Mouse (Mus musculus): ENCODE results near the gene Lrrc8a. TPM values are rescaled to one million over a fixed set of nuclear protein-coding genes. Genes with fewer than 3 reads are reported as not detected.

Gene Lrrc8a
- total RNA-seq, 1 experiment = 26.6 TPM

GRCm38 (mm10) chr2:30244595-30245178 is 7.2 kb downstream of the Lrrc8a start:
- in situ Hi-C loops (cut with MboI; ENCODE audit: low sequenced_read_pairs in 2 of 2, unreplicated experiment in 2 of 2) = no loop called here
- H3K27ac ChIP-seq (ENCODE audit: insufficient read depth, low read depth, low read length, poor library complexity, severe bottlenecking) = no peak overlapping the region
- no peak for DNase-seq (ENCODE audit: low read depth, low spot score)
- no peaks in the 10 kb centered on the region for H3K9me3 ChIP-seq (ENCODE audit: control insufficient read depth, insufficient read depth, low read depth, low read length)
- no peak overlapping the region for H3K9ac ChIP-seq (ENCODE audit: insufficient read depth, low read depth, low read length, poor library complexity, severe bottlenecking)
- TF ChIP-seq ZNF384 (IDR thresholded peaks at IDR 0.05; ENCODE audit: low read depth, low read length) = no peak
- TF ChIP-seq ZC3H11A (IDR thresholded peaks at IDR 0.05; ENCODE audit: borderline replicate concordance, low read depth, low read length) = no peak
- no peak for TF ChIP-seq MAFK (IDR thresholded peaks at IDR 0.05; ENCODE audit: insufficient read depth, low read depth, low read length)
- TF ChIP-seq HCFC1 (IDR thresholded peaks at IDR 0.05; ENCODE audit: borderline replicate concordance, insufficient read depth, low read length) = no peak
- TF ChIP-seq CHD2 (IDR thresholded peaks at IDR 0.05; ENCODE audit: low read depth, low read length) = no peak
- H3K4me1 ChIP-seq (ENCODE audit: control insufficient read depth in 2 of 2, insufficient read depth in 2 of 2, low read length in 2 of 2, poor library complexity in 1 of 2) = peaks cover 0 to 11% of the 10 kb centered on the region in 2 experiments; a peak in 1 of 4 replicates
- peaks cover 16% of the 10 kb centered on the region; the same call in 1 of the 2 replicates for H3K36me3 ChIP-seq (ENCODE audit: control insufficient read depth, insufficient read depth, low read length, poor library complexity, severe bottlenecking)
- H3K4me3 ChIP-seq (ENCODE audit: insufficient read depth in 1 of 2, low read depth in 1 of 2, low read length in 2 of 2, poor library complexity in 1 of 2, severe bottlenecking in 1 of 2) = no peak overlapping the region

GRCm38 (mm10) chr2:30247036-30247435 is 9.5 kb downstream of the Lrrc8a start:
- H3K9me3 ChIP-seq (ENCODE audit: control insufficient read depth, insufficient read depth, low read depth, low read length) = no peaks in the 10 kb centered on the region
- H3K9ac ChIP-seq (ENCODE audit: insufficient read depth, low read depth, low read length, poor library complexity, severe bottlenecking) = no peak overlapping the region
- peaks cover 4 to 21% of the 10 kb centered on the region in 2 experiments for H3K4me1 ChIP-seq (ENCODE audit: control insufficient read depth in 2 of 2, insufficient read depth in 2 of 2, low read length in 2 of 2, poor library complexity in 1 of 2)
- TF ChIP-seq ZNF384 (IDR thresholded peaks at IDR 0.05; ENCODE audit: low read depth, low read length) (no peak), CHD2 (IDR thresholded peaks at IDR 0.05; ENCODE audit: low read depth, low read length) (no peak), ZC3H11A (IDR thresholded peaks at IDR 0.05; ENCODE audit: borderline replicate concordance, low read depth, low read length) (no peak), MAFK (IDR thresholded peaks at IDR 0.05; ENCODE audit: insufficient read depth, low read depth, low read length) (no peak), HCFC1 (IDR thresholded peaks at IDR 0.05; ENCODE audit: borderline replicate concordance, insufficient read depth, low read length) (no peak)
- no peak overlapping the region for H3K4me3 ChIP-seq (ENCODE audit: insufficient read depth in 1 of 2, low read depth in 1 of 2, low read length in 2 of 2, poor library complexity in 1 of 2, severe bottlenecking in 1 of 2)
- no peak for DNase-seq (ENCODE audit: low read depth, low spot score)
- in situ Hi-C loops (cut with MboI; ENCODE audit: low sequenced_read_pairs in 2 of 2, unreplicated experiment in 2 of 2) = no loop called here
- peaks cover 10% of the 10 kb centered on the region; the same call in 1 of the 2 replicates for H3K36me3 ChIP-seq (ENCODE audit: control insufficient read depth, insufficient read depth, low read length, poor library complexity, severe bottlenecking)
- H3K27ac ChIP-seq (ENCODE audit: insufficient read depth, low read depth, low read length, poor library complexity, severe bottlenecking) = no peak overlapping the region

GRCm38 (mm10) chr2:30247681-30248080 is 10.2 kb downstream of the Lrrc8a start:
- H3K4me3 ChIP-seq (ENCODE audit: insufficient read depth in 1 of 2, low read depth in 1 of 2, low read length in 2 of 2, poor library complexity in 1 of 2, severe bottlenecking in 1 of 2) = no peak overlapping the region
- no peaks in the 10 kb centered on the region for H3K9me3 ChIP-seq (ENCODE audit: control insufficient read depth, insufficient read depth, low read depth, low read length)
- in situ Hi-C loops (cut with MboI; ENCODE audit: low sequenced_read_pairs in 2 of 2, unreplicated experiment in 2 of 2) = no loop called here
- H3K4me1 ChIP-seq (ENCODE audit: control insufficient read depth in 2 of 2, insufficient read depth in 2 of 2, low read length in 2 of 2, poor library complexity in 1 of 2) = peaks cover 4 to 27% of the 10 kb centered on the region in 2 experiments
- H3K36me3 ChIP-seq (ENCODE audit: control insufficient read depth, insufficient read depth, low read length, poor library complexity, severe bottlenecking) = peaks cover 10% of the 10 kb centered on the region; the same call in 1 of the 2 replicates
- no peak overlapping the region for H3K27ac ChIP-seq (ENCODE audit: insufficient read depth, low read depth, low read length, poor library complexity, severe bottlenecking)
- H3K9ac ChIP-seq (ENCODE audit: insufficient read depth, low read depth, low read length, poor library complexity, severe bottlenecking) = no peak overlapping the region
- no peak for DNase-seq (ENCODE audit: low read depth, low spot score)
- TF ChIP-seq ZC3H11A (IDR thresholded peaks at IDR 0.05; ENCODE audit: borderline replicate concordance, low read depth, low read length) (no peak), MAFK (IDR thresholded peaks at IDR 0.05; ENCODE audit: insufficient read depth, low read depth, low read length) (no peak), CHD2 (IDR thresholded peaks at IDR 0.05; ENCODE audit: low read depth, low read length) (no peak), ZNF384 (IDR thresholded peaks at IDR 0.05; ENCODE audit: low read depth, low read length) (no peak)

- H3K9ac ChIP-seq (ENCODE audit: insufficient read depth, low read depth, low read length, poor library complexity, severe bottlenecking) = no peak overlapping the region
Measured at GRCm38 (mm10) chr2:30249182-30249581, 11.7 kb downstream of the Lrrc8a start.

More at GRCm38 (mm10) chr2:30249182-30249581, 11.7 kb downstream of the Lrrc8a start:
- Histone ChIP-seq H3K36me3 (ENCODE audit: control insufficient read depth, insufficient read depth, low read length, poor library complexity, severe bottlenecking) (peaks cover 7% of the 10 kb centered on the region; the same call in 1 of the 2 replicates), H3K4me1 (ENCODE audit: control insufficient read depth in 2 of 2, insufficient read depth in 2 of 2, low read length in 2 of 2, poor library complexity in 1 of 2) (peaks cover 4 to 26% of the 10 kb centered on the region in 2 experiments), H3K27ac (ENCODE audit: insufficient read depth, low read depth, low read length, poor library complexity, severe bottlenecking) (no peak overlapping the region), H3K9me3 (ENCODE audit: control insufficient read depth, insufficient read depth, low read depth, low read length) (no peaks in the 10 kb centered on the region), H3K4me3 (ENCODE audit: insufficient read depth in 1 of 2, low read depth in 1 of 2, low read length in 2 of 2, poor library complexity in 1 of 2, severe bottlenecking in 1 of 2) (no peak overlapping the region)
- no peak for DNase-seq (ENCODE audit: low read depth, low spot score)
- TF ChIP-seq ZNF384 (IDR thresholded peaks at IDR 0.05; ENCODE audit: low read depth, low read length) (no peak), HCFC1 (IDR thresholded peaks at IDR 0.05; ENCODE audit: borderline replicate concordance, insufficient read depth, low read length) (no peak), CHD2 (IDR thresholded peaks at IDR 0.05; ENCODE audit: low read depth, low read length) (no peak), MAFK (IDR thresholded peaks at IDR 0.05; ENCODE audit: insufficient read depth, low read depth, low read length) (no peak), ZC3H11A (IDR thresholded peaks at IDR 0.05; ENCODE audit: borderline replicate concordance, low read depth, low read length) (no peak)
- in situ Hi-C loops (cut with MboI; ENCODE audit: low sequenced_read_pairs in 2 of 2, unreplicated experiment in 2 of 2) = no loop called here

Measured in ES-E14 (cell line).